In genomic region chr5:118829031-118829698, GRCm38 (mm10) we compare ENCODE assay signal across 22 mouse cellular contexts.
A peak's percentile ranks its signal among the peaks of the same experiment; 100 is the strongest.
DNase-seq lines count a peak whose midpoint lies in the region; ATAC-seq and TF ChIP-seq lines count a peak whose summit lies in the region.
"Had no signal": no experiment of that assay in that cellular context is flagged by ENCODE, and none has a peak within 500 bp of the region (broad histone marks: within the 10 kb centered on the region; RNA-seq: fewer than 3 reads in every experiment).

No protein-coding gene starts in this region.

- H3K9me3 ChIP-seq in kidney, embryonic 15.5 days (replicated peaks): no peaks in the 10 kb centered on the region
- no peaks in the 10 kb centered on the region for H3K9me3 ChIP-seq in forebrain, postnatal 0 days (ENCODE audit: low read length)
- H3K9me3 ChIP-seq: embryonic facial prominence, embryonic 13.5 days; forebrain, embryonic 12.5 days; hindbrain, embryonic 15.5 days; neural tube, embryonic 12.5 days had no signal

- H3K4me3 ChIP-seq in kidney, embryonic 15.5 days (replicated peaks): no peak overlapping the region
- no peak overlapping the region for H3K4me3 ChIP-seq in forebrain, postnatal 0 days (ENCODE audit: low read depth, low read length)
- H3K4me3 ChIP-seq: embryonic facial prominence, embryonic 13.5 days; erythroblast, embryonic 14.5 days; forebrain, embryonic 12.5 days; hindbrain, embryonic 15.5 days; neural tube, embryonic 12.5 days had no signal

- no peak for TF ChIP-seq CTCF in forebrain, postnatal 0 days (IDR thresholded peaks at IDR 0.05; ENCODE audit: low read depth)

- ATAC-seq in kidney, embryonic 15.5 days (replicated peaks; ENCODE audit: low FRiP score): peak; percentile 54; the same call in 1 of the 2 replicates
- ATAC-seq in forebrain, postnatal 0 days: no peak
- ATAC-seq: intestine, postnatal 0 days; lung, postnatal 0 days had no signal

- no peak for DNase-seq in kidney, postnatal 14 days
- DNase-seq in embryo, embryonic 10.5 days (ENCODE audit: low spot score): peak; percentile 66
- DNase-seq in forelimb bud, embryonic 11.5 days (ENCODE audit: low read depth, low spot score): peak; percentile 77
- peak; percentile 34 for DNase-seq in retina, embryonic 14.5 days (ENCODE audit: low spot score)
- no peak for DNase-seq in forebrain, postnatal 0 days
- no peak for DNase-seq in right cerebral cortex, postnatal 36 days (ENCODE audit: low spot score in 2 of 2)
- DNase-seq: adrenal gland, postnatal 25 days; cerebellum, adult 9-10 months; kidney, postnatal 4 days; midbrain, embryonic 14.5 days; right cerebral cortex, postnatal 4 days; thymus, adult 2 months had no signal

- H3K4me2 ChIP-seq in kidney, embryonic 15.5 days: no peak overlapping the region
- no peak overlapping the region for H3K4me2 ChIP-seq in forebrain, postnatal 0 days (ENCODE audit: low read depth)
- H3K4me2 ChIP-seq: embryonic facial prominence, embryonic 13.5 days; forebrain, embryonic 12.5 days; heart, embryonic 11.5 days; hindbrain, embryonic 15.5 days; neural tube, embryonic 12.5 days had no signal

- peaks cover 9% of the 10 kb centered on the region for H3K4me1 ChIP-seq in kidney, embryonic 15.5 days
- H3K4me1 ChIP-seq in forebrain, postnatal 0 days (ENCODE audit: insufficient read depth): no peaks in the 10 kb centered on the region
- H3K4me1 ChIP-seq: forebrain, embryonic 12.5 days; hindbrain, embryonic 15.5 days had no signal

- H3K9ac ChIP-seq in kidney, embryonic 15.5 days: no peak overlapping the region
- no peak overlapping the region for H3K9ac ChIP-seq in forebrain, postnatal 0 days
- H3K9ac ChIP-seq: embryonic facial prominence, embryonic 13.5 days; forebrain, embryonic 12.5 days; hindbrain, embryonic 15.5 days; neural tube, embryonic 12.5 days had no signal

- WGBS in kidney, embryonic 15.5 days: 18% methylated on average over 14 of the region's 14 CpGs
- 58% methylated on average over 14 of the region's 14 CpGs for WGBS in forebrain, postnatal 0 days

- H3K27ac ChIP-seq in kidney, embryonic 15.5 days: no peak overlapping the region
- no peak overlapping the region for H3K27ac ChIP-seq in forebrain, postnatal 0 days (ENCODE audit: low read depth, low read length)
- H3K27ac ChIP-seq: embryonic facial prominence, embryonic 13.5 days; forebrain, embryonic 12.5 days; hindbrain, embryonic 15.5 days; macrophage; neural tube, embryonic 12.5 days had no signal

- no peaks in the 10 kb centered on the region for H3K36me3 ChIP-seq in kidney, embryonic 15.5 days
- H3K36me3 ChIP-seq in forebrain, postnatal 0 days (ENCODE audit: insufficient read depth): no peaks in the 10 kb centered on the region
- H3K36me3 ChIP-seq: embryonic facial prominence, embryonic 13.5 days; forebrain, embryonic 12.5 days; hindbrain, embryonic 15.5 days; neural tube, embryonic 12.5 days had no signal

- H3K27me3 ChIP-seq in kidney, embryonic 15.5 days: peaks cover 5% of the 10 kb centered on the region; the same call in 1 of the 2 replicates
- no peaks in the 10 kb centered on the region for H3K27me3 ChIP-seq in forebrain, postnatal 0 days (ENCODE audit: insufficient read depth, low read length)
- H3K27me3 ChIP-seq: embryonic facial prominence, embryonic 13.5 days; forebrain, embryonic 12.5 days; hindbrain, embryonic 15.5 days; neural tube, embryonic 12.5 days had no signal

Comparison
In these comparisons a context has a peak if more than half of its experiments do, and no peak if none do; other contexts are left out.
1. DNase-seq: peak in embryo, embryonic 10.5 days (single experiment), forelimb bud, embryonic 11.5 days (single experiment) and retina, embryonic 14.5 days (single experiment); none in kidney, postnatal 14 days (single experiment), forebrain, postnatal 0 days (single experiment) and right cerebral cortex, postnatal 36 days (0 of 2).